Mouse (Mus musculus) leukemia stem cell, adult 10-12 weeks (primary cell): ENCODE results near the gene Tmem221. TPM values are rescaled to one million over a fixed set of nuclear protein-coding genes. Genes with fewer than 3 reads are reported as not detected.

Experiments
- polyA plus RNA-seq: library from polyadenylated mRNA; stranded (reverse); fragments of >175 nt; gene quantifications from 2 replicates; pipeline ENCODE4 v1.2.3, GENCODE M21; 2012; ENCODE audit warnings: low replicate concordance

The Tmem221 gene
- 0.39 and 0.57 TPM in 2 replicates for polyA plus RNA-seq

DNA sequence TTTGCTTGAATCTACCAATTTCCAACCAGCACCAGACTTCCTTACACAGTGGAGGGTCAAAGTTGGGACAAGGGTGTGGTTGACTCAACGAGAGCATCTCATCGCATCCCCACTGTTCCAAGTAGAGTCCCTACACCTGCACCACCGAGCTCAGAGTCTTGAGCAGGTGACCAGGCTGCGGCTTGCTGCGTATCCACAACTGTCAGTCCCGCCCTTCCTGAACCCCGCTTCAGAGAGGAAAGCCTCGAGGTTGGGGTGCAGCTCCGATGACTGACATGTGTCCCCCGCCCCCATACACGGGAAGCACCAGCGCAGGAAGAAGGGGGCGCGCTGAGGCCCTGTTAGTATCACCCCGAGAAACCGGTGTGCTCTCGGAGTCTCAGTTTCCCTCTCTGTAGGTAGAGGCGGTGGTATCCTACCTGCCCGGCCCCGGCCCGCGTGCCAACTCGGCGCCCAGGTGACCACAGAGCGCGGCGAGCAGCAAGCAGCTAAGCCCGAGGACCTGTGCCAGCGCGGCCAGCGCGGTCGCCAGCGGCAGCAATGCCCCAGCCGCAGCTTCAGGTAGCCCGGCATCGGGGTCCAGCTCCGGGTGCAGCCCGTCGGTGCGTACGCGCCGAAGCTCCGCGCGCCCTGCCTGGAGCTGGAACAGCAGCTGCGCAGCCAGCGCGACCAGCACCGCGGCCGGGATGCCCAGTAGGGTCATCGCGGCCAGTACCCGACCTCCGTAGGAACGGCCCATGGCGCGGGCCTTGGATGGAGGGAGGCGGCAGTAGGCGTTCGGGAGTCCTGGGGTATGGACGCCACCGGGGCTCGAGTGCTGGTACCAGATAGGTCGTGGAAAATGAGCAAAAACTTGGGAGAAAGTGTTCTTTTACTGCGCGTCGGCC is at the start of gene Tmem221:
Gene Tmem221, minus strand, starts transcription at position 801 of the 887 bp plus-strand sequence.

DNA sequence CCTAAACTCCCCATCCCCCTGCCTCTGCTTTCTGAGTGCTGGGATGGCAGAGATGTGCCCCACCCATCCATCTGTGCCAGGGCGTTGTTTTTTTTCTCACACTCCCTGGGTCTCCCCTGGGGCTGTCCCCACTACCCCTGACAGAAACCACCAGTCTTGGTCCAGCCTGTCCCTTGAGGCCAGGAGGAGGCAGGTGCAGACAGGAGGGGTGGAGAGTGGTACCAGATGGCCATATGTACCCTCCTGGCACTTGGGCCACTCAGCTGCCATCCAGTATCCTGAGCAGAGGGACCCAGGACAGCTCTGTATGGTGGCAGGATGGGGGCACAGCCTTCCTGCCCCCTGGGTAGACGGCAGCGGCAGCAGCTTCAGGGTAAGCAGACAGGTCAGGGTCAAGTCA is 38.8 kb upstream of the Tmem221 start, which contains the start of gene Fam129c:
Gene Fam129c, plus strand, starts transcription at position 198 of the 400 bp plus-strand sequence.

GRCm38 (mm10) chr8:71591471-71592373 is 33.1 kb upstream of the Tmem221 start, which contains the start of gene Pgls:
Gene Pgls, plus strand, starts transcription at chr8:71592176.

DNA sequence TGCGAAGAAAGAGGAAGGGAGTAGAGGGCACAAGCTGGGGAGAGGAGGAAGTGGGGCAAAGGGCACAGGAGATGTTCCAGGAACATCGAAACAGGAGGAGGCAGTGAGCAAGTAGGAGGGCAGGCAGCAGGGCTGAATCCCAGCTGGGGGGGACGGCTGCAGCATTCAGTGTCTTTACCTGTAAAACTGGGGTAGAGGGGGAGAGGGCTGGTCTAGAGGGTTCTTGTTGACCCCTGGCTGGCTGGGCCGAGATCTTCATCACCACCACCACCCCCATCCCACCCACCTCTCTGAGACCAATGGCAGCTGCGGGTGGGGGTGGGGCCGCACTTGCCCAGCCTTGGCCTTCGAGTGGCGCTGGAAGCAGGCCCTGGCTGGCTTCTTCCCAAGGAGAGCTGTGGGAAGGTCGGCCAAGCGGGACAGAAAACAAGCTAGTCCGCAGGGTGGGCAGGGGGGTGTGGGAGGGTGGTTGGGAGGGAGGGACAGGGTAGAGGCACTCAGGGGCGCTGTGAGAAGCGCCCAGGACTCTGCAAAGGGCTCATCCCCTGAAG is 9.8 kb upstream of the Tmem221 start, which contains the start of gene Slc27a1:
Gene Slc27a1, plus strand, starts transcription at position 496 of the 551 bp plus-strand sequence.

GRCm38 (mm10) chr8:71566501-71566900 is 7.8 kb upstream of the Tmem221 start, which contains the start of gene Nxnl1:
Gene Nxnl1, minus strand, starts transcription at chr8:71566601.

DNA sequence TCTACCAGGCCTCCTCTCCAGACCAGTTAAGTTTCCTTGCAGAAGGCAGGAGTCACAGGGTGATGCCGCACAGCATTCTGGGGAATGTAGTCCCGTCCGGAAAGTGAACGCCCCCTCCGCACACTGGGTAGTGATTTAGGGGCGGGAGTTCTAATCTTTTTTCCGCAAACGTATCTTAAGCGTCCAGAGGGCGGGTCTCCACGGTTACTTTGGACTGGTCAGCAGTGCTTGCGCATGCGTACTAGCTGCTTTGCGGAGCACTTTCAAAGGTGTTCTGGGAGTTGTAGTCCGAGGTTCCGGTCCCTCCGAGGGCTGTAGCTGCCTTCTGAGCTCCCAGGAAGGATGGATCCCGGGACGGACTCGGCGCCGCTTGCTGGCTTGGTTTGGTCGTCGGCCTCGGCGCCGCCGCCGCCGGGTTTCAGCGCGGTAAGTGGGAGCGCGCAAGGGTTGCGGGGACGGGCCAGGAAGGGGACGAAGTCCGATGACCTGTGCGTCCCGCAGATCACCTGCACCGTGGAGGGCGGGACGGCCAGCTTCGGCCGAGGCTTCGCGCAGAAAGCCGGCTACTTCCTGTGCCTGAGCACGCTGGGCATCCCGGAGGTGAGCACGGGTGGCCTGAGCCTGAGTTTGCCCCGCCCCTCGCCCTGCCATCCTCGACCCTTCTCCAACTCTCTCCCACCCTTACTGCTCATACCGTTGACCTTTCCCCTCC is 15.9 kb downstream of the Tmem221 start, which contains the start of gene Mvb12a:
Gene Mvb12a, plus strand, starts transcription at position 291 of the 712 bp plus-strand sequence.

DNA sequence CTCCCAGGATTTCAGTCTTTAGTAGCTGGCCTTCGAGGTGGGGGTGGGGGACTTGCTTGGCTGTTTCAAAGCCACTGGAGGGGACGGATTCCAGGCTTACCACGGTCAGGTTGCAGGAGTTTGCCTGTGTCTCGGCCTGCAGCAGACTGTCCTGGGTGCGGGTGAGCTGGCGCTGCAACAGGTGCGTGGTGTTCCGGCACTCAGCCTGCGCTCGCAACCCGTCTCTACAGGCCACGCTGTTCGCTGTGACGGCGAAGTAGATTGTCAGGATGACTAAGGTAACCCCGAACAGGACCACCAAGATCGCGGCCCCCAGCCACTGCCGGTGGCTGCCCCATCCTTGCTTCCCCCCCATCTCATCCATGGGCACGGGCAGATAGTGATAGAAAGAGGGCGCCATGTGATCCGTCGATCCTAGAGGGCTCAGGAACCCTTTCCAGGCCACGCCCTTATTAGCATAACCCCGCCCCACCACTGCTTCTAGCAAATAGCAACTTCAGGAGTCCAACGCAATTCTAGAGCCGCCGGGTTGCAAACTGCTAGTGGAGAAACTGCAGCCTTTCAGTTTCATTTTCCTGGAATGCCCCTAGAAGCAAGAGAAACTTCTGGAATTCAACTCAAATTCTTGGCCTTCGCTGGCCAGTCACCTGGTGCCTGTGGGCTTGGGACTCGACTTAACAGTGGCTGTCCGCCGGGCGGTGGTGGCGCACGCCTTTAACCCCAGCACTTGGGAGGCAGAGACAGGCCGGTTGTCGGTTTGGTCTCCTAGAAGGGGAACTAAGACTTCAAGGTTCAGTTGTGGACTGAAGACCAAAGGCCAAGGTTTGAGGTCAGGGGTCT is 21.4 kb downstream of the Tmem221 start, which contains the start of gene Bst2:
Gene Bst2, minus strand, starts transcription at position 429 of the 840 bp plus-strand sequence.

GRCm38 (mm10) chr8:71525226-71526050 is 33.2 kb downstream of the Tmem221 start, which contains the start of gene Ccdc194:
Gene Ccdc194, minus strand, starts transcription at chr8:71525711.

DNA sequence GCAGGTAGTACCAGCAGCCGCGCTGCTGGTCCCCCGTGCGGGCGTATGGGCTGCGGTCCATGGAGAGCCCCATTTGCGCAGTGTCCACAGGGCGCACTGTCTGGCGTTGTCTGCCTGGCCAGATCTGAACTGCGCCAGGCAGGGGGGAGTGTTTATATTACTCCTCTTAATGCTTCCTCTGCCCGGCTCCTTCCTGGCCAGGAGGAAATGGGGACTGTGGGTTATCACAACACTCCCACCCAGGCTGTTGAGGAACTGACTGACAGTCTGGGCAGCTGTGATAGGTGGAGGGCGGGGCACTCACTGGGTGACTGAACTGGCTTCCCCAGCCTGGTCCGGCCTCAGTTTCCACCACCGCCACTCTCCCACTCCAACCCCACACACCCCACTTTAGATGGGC is 47.0 kb downstream of the Tmem221 start, which contains the start of gene Plvap:
Gene Plvap, minus strand, starts transcription at position 109 of the 400 bp plus-strand sequence.

Other genes starting within 250 kb of the Tmem221 start
- 69.6 and 217 TPM in 2 replicates for gene Use1, start 192.0 kb downstream of the Tmem221 start, polyA plus RNA-seq
- gene Ocel1, start 187.6 kb downstream of the Tmem221 start, polyA plus RNA-seq = 37.5 and 54.6 TPM in 2 replicates
- 41.6 and 43.4 TPM in 2 replicates for gene Nr2f6, start 176.9 kb downstream of the Tmem221 start, polyA plus RNA-seq
- gene Ushbp1, start 163.1 kb downstream of the Tmem221 start, polyA plus RNA-seq = 1.0 and 2.4 TPM in 2 replicates
- gene Babam1, start 162.0 kb downstream of the Tmem221 start, polyA plus RNA-seq = 83.3 and 110 TPM in 2 replicates
- gene Ankle1, start 152.9 kb downstream of the Tmem221 start, polyA plus RNA-seq = 54.3 and 71.6 TPM in 2 replicates
- 45.0 and 50.9 TPM in 2 replicates for gene Abhd8, start 95.2 kb downstream of the Tmem221 start, polyA plus RNA-seq
- 165 and 189 TPM in 2 replicates for gene Mrpl34, start 93.9 kb downstream of the Tmem221 start, polyA plus RNA-seq
- 368 and 785 TPM in 2 replicates for gene Dda1, start 89.7 kb downstream of the Tmem221 start, polyA plus RNA-seq
- gene Ano8, start 72.9 kb downstream of the Tmem221 start, polyA plus RNA-seq = 5.7 and 14.5 TPM in 2 replicates
- gene Gtpbp3, start 70.8 kb downstream of the Tmem221 start, polyA plus RNA-seq = 55.7 and 59.9 TPM in 2 replicates
- gene Plvap, start 47.1 kb downstream of the Tmem221 start, polyA plus RNA-seq = 112 and 117 TPM in 2 replicates
- gene Ccdc194, start 33.2 kb downstream of the Tmem221 start, polyA plus RNA-seq = 0.37 TPM in 1 of 2 replicates, not detected in the other
- gene Bst2, start 21.4 kb downstream of the Tmem221 start, polyA plus RNA-seq = 122 and 170 TPM in 2 replicates
- 132 and 189 TPM in 2 replicates for gene Mvb12a, start 15.9 kb downstream of the Tmem221 start, polyA plus RNA-seq
- not detected in 2 replicates for gene Nxnl1, start 7.7 kb upstream of the Tmem221 start, polyA plus RNA-seq
- gene Slc27a1, start 10.0 kb upstream of the Tmem221 start, polyA plus RNA-seq = 1.5 and 2.9 TPM in 2 replicates
- gene Pgls, start 33.3 kb upstream of the Tmem221 start, polyA plus RNA-seq = 248 and 344 TPM in 2 replicates
- gene Fam129c, start 38.8 kb upstream of the Tmem221 start, polyA plus RNA-seq = 16.0 and 36.7 TPM in 2 replicates
- 42.1 and 64.1 TPM in 2 replicates for gene Colgalt1, start 52.1 kb upstream of the Tmem221 start, polyA plus RNA-seq
- 0.10 and 0.25 TPM in 2 replicates for gene Unc13a, start 112.9 kb upstream of the Tmem221 start, polyA plus RNA-seq
- 47.1 and 71.7 TPM in 2 replicates for gene Jak3, start 117.4 kb upstream of the Tmem221 start, polyA plus RNA-seq
- gene Insl3, start 130.3 kb upstream of the Tmem221 start, polyA plus RNA-seq = 30.3 and 31.3 TPM in 2 replicates
- 2.1 and 3.0 TPM in 2 replicates for gene B3gnt3, start 142.9 kb upstream of the Tmem221 start, polyA plus RNA-seq
- gene Fcho1, start 166.8 kb upstream of the Tmem221 start, polyA plus RNA-seq = 623 and 753 TPM in 2 replicates